Mouse (Mus musculus): Measurements from ENCODE around the gene Flnb. TPM values are rescaled to one million over a fixed set of nuclear protein-coding genes. Genes with fewer than 3 reads are reported as not detected.

Flnb gene
- polyA plus RNA-seq, 1 experiment = 9.8 TPM

GRCm38 (mm10) chr14:7885540-7885939, 67.8 kb downstream of the Flnb start:
- Histone ChIP-seq H3K36me3 (ENCODE audit: control insufficient read depth, insufficient read depth, low read length) (no peaks in the 10 kb centered on the region), H3K27me3 (ENCODE audit: control insufficient read depth, insufficient read depth, low read length) (no peaks in the 10 kb centered on the region), H3K27ac (ENCODE audit: control insufficient read depth, insufficient read depth, low read depth, low read length) (no peak overlapping the region), H3K4me1 (ENCODE audit: control insufficient read depth, insufficient read depth, low read length) (no peaks in the 10 kb centered on the region), H3K4me3 (ENCODE audit: control insufficient read depth, low read depth, low read length) (no peak overlapping the region)
- TF ChIP-seq POLR2A (IDR thresholded peaks at IDR 0.05; ENCODE audit: control insufficient read depth, low read depth, low read length) (no peak), CTCF (IDR thresholded peaks at IDR 0.05; ENCODE audit: control insufficient read depth, insufficient read depth, insufficient replicate concordance, low read depth, low read length) (no peak)

DNA sequence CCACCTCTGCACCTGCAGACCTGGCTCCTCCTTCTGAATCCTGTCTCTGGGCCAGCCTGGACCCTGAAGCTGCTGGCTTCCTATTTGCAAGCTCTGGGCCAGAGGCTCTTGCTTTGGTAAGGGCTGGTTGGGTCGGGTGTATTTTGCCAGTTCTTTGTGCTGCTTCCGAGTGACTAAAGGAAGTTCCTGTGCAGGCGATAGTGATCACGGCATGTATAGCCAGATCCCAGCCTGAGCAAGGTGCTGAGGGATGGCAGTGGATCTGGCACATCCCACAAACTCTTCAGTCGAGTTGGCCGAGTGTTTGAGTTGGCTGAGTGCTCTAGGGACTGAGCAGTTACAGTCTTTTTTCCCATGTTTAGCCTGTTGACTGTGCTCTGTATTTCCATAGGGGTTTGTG, 68.3 kb downstream of the Flnb start:
- no peaks in the 10 kb centered on the region for H3K27me3 ChIP-seq (ENCODE audit: control insufficient read depth, insufficient read depth, low read length)
- H3K4me3 ChIP-seq (ENCODE audit: control insufficient read depth, low read depth, low read length) = no peak overlapping the region
- no peaks in the 10 kb centered on the region for H3K36me3 ChIP-seq (ENCODE audit: control insufficient read depth, insufficient read depth, low read length)
- no peak overlapping the region for H3K27ac ChIP-seq (ENCODE audit: control insufficient read depth, insufficient read depth, low read depth, low read length)
- H3K4me1 ChIP-seq (ENCODE audit: control insufficient read depth, insufficient read depth, low read length) = no peaks in the 10 kb centered on the region
- TF ChIP-seq CTCF (IDR thresholded peaks at IDR 0.05; ENCODE audit: control insufficient read depth, insufficient read depth, insufficient replicate concordance, low read depth, low read length) (no peak), POLR2A (IDR thresholded peaks at IDR 0.05; ENCODE audit: control insufficient read depth, low read depth, low read length) (no peak)

DNA sequence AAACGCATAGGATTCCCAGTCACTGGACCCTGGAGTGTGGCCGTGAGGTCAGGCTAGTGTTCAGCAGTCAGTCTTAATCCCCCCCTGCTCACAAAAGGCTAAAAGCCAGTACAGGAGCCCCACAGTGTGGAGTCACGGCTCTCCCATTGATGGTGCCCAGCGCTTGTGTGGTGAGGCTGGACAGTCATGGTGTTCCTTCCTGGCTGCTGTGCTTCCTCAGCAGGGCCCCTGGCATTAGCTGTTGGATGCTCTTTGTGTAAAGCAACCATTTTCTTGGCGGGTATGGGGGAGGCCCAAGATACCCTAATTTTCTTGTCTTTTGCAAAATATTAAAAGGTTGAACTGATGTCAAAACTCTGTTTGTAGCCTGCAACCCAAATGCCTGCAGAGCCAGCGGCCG, 69.4 kb downstream of the Flnb start:
- no peak overlapping the region for H3K27ac ChIP-seq (ENCODE audit: control insufficient read depth, insufficient read depth, low read depth, low read length)
- no peaks in the 10 kb centered on the region for H3K36me3 ChIP-seq (ENCODE audit: control insufficient read depth, insufficient read depth, low read length)
- no peak for TF ChIP-seq POLR2A (IDR thresholded peaks at IDR 0.05; ENCODE audit: control insufficient read depth, low read depth, low read length)
- no peak for TF ChIP-seq CTCF (IDR thresholded peaks at IDR 0.05; ENCODE audit: control insufficient read depth, insufficient read depth, insufficient replicate concordance, low read depth, low read length)
- no peak overlapping the region for H3K4me3 ChIP-seq (ENCODE audit: control insufficient read depth, low read depth, low read length)
- no peaks in the 10 kb centered on the region for H3K27me3 ChIP-seq (ENCODE audit: control insufficient read depth, insufficient read depth, low read length)
- no peaks in the 10 kb centered on the region for H3K4me1 ChIP-seq (ENCODE audit: control insufficient read depth, insufficient read depth, low read length)

DNA sequence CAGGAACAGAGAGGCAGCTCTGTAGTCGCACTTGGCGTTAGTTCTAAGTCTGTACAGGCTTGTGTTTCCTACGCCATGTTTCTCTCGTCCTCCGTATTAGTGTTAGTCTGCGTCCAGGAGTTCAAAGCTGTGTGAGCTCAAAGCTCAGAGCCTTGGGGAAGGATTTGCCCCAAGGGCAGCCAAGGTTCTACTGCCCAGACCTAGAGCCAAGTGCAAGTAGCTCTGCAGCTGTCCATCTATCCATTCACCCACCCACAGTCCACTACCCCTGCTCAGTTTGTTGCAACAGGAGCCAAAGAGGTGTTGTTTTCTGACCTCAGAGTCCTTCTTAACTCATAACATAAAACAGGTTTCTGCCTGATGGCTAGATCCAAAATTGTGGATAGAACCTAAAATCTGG, 70.5 kb downstream of the Flnb start:
- no peaks in the 10 kb centered on the region for H3K27me3 ChIP-seq (ENCODE audit: control insufficient read depth, insufficient read depth, low read length)
- H3K36me3 ChIP-seq (ENCODE audit: control insufficient read depth, insufficient read depth, low read length) = no peaks in the 10 kb centered on the region
- no peak overlapping the region for H3K4me3 ChIP-seq (ENCODE audit: control insufficient read depth, low read depth, low read length)
- TF ChIP-seq CTCF (IDR thresholded peaks at IDR 0.05; ENCODE audit: control insufficient read depth, insufficient read depth, insufficient replicate concordance, low read depth, low read length) (no peak), POLR2A (IDR thresholded peaks at IDR 0.05; ENCODE audit: control insufficient read depth, low read depth, low read length) (no peak)
- H3K27ac ChIP-seq (ENCODE audit: control insufficient read depth, insufficient read depth, low read depth, low read length) = no peak overlapping the region
- no peaks in the 10 kb centered on the region for H3K4me1 ChIP-seq (ENCODE audit: control insufficient read depth, insufficient read depth, low read length)

DNA sequence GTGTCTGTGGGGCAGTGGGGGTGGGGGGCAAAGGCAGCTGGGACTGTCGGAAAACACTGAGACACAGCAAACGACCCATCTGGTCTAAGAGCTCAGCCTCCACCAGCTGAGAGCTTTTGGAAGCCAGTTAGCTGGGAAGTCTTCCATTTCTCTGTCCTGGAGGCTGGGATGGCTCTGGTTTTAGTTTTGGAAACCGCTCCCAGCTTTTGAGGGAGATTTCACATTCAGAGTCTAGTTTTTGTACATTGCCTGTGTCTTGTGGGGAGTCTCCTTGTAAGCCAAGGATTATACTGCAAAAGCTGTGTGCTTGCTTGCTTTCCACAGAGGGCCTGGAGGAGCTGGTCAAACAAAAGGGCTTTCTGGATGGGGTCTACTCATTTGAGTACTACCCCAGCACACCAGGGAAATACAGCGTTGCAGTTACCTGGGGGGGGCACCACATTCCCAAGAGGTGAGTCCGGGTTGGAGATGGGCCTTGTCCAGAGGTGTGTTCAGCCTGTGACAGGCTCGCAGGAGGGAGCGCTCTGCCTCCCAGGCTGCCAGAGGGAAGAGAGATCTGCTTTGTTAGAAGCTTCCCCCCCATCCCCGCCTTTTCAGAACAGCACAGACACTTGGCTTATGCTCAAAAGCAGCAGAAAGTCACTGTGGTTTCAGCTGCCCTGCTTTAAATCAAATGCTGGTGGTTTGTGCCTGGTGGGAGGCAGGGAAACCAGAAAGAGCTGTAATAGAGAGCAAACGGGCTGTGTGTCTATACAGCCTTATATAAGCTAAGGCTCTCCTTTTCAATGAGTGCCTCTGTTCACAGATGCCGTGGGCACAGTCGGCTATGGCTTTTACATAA, 71.3 kb downstream of the Flnb start:
- Histone ChIP-seq H3K36me3 (ENCODE audit: control insufficient read depth, insufficient read depth, low read length) (no peaks in the 10 kb centered on the region), H3K4me3 (ENCODE audit: control insufficient read depth, low read depth, low read length) (no peak overlapping the region), H3K4me1 (ENCODE audit: control insufficient read depth, insufficient read depth, low read length) (no peaks in the 10 kb centered on the region), H3K27me3 (ENCODE audit: control insufficient read depth, insufficient read depth, low read length) (no peaks in the 10 kb centered on the region), H3K27ac (ENCODE audit: control insufficient read depth, insufficient read depth, low read depth, low read length) (no peak overlapping the region)
- TF ChIP-seq CTCF (IDR thresholded peaks at IDR 0.05; ENCODE audit: control insufficient read depth, insufficient read depth, insufficient replicate concordance, low read depth, low read length) (no peak), POLR2A (IDR thresholded peaks at IDR 0.05; ENCODE audit: control insufficient read depth, low read depth, low read length) (no peak)

GRCm38 (mm10) chr14:7889834-7890233, 72.1 kb downstream of the Flnb start:
- no peak overlapping the region for H3K4me3 ChIP-seq (ENCODE audit: control insufficient read depth, low read depth, low read length)
- no peak overlapping the region for H3K27ac ChIP-seq (ENCODE audit: control insufficient read depth, insufficient read depth, low read depth, low read length)
- H3K36me3 ChIP-seq (ENCODE audit: control insufficient read depth, insufficient read depth, low read length) = no peaks in the 10 kb centered on the region
- H3K27me3 ChIP-seq (ENCODE audit: control insufficient read depth, insufficient read depth, low read length) = no peaks in the 10 kb centered on the region
- no peak for TF ChIP-seq CTCF (IDR thresholded peaks at IDR 0.05; ENCODE audit: control insufficient read depth, insufficient read depth, insufficient replicate concordance, low read depth, low read length)
- TF ChIP-seq POLR2A (IDR thresholded peaks at IDR 0.05; ENCODE audit: control insufficient read depth, low read depth, low read length) = no peak
- no peaks in the 10 kb centered on the region for H3K4me1 ChIP-seq (ENCODE audit: control insufficient read depth, insufficient read depth, low read length)

DNA sequence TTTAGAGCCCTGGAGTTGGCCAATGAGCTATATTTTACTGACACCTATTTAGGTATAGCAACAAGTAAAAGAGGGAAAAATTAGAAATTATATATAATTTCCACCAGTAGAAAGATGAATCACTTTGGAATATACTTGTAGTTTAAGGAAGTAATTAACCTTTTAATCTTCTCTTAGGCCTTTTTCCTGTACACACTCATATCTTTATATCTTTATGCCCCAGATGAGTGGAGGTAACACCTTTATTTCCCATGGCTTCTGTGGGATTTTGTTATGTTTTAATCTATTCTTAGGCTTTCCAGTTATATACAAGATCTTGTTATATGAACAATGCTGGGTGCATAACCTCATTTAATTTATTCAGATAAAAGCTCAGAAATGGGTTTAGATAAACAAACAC, 73.6 kb downstream of the Flnb start:
- H3K4me1 ChIP-seq (ENCODE audit: control insufficient read depth, insufficient read depth, low read length) = no peaks in the 10 kb centered on the region
- no peak overlapping the region for H3K27ac ChIP-seq (ENCODE audit: control insufficient read depth, insufficient read depth, low read depth, low read length)
- TF ChIP-seq POLR2A (IDR thresholded peaks at IDR 0.05; ENCODE audit: control insufficient read depth, low read depth, low read length) (no peak), CTCF (IDR thresholded peaks at IDR 0.05; ENCODE audit: control insufficient read depth, insufficient read depth, insufficient replicate concordance, low read depth, low read length) (no peak)
- H3K36me3 ChIP-seq (ENCODE audit: control insufficient read depth, insufficient read depth, low read length) = no peaks in the 10 kb centered on the region
- H3K27me3 ChIP-seq (ENCODE audit: control insufficient read depth, insufficient read depth, low read length) = no peaks in the 10 kb centered on the region
- H3K4me3 ChIP-seq (ENCODE audit: control insufficient read depth, low read depth, low read length) = no peak overlapping the region; the same call in 1 of the 2 replicates
